Comparison of ENCODE assay signal across 24 mouse cellular contexts in the genomic region with DNA sequence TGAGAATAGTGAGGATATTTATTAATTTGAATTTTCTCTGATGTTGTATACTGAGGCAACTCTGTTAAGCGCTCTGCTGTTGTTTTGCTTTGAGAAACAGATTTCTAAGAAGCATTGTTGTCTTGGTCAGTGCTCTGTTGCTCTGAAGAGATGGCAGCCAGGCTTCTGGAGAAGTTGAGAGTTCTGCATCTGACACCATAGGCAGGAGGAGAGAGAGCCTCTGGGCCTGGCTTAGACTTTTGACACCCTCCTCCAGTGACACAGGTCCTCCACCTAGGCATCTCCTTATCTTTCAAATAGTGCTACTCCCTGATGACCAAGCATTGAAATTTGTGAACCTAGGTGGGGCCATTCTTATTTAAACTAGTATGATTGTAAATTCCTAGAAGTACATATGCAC.
"Had no signal": no experiment of that assay in that cellular context is flagged by ENCODE, and none has a peak within 500 bp of the region (broad histone marks: within the 10 kb centered on the region; RNA-seq: fewer than 3 reads in every experiment).

No protein-coding gene starts in this region.

- H3K9me3 ChIP-seq: hindbrain, embryonic 13.5 days; hindbrain, embryonic 15.5 days; limb, embryonic 13.5 days; liver, embryonic 12.5 days had no signal

- H3K4me2 ChIP-seq: heart, embryonic 11.5 days; heart, embryonic 15.5 days; hindbrain, embryonic 13.5 days; hindbrain, embryonic 15.5 days; kidney, embryonic 15.5 days; limb, embryonic 13.5 days; limb, embryonic 15.5 days; liver, embryonic 12.5 days had no signal

- H3K27me3 ChIP-seq: heart, embryonic 13.5 days; heart, embryonic 15.5 days; hindbrain, embryonic 13.5 days; hindbrain, embryonic 15.5 days; kidney, embryonic 15.5 days; limb, embryonic 13.5 days; limb, embryonic 15.5 days; liver, embryonic 12.5 days had no signal

- DNase-seq: gastrocnemius, postnatal 10 days; gastrocnemius, postnatal 25 days; heart, adult 18-20 months; heart, postnatal 10 days; kidney, adult 11 months; kidney, adult 2 months; kidney, adult 9 months; kidney, postnatal 14 days; kidney, postnatal 36 days; layer of hippocampus, adult 9-11 months; layer of hippocampus, postnatal 36 days; left cerebral cortex, postnatal 4 days had no signal

- H3K4me1 ChIP-seq: kidney, embryonic 15.5 days; limb, embryonic 15.5 days; liver, embryonic 12.5 days had no signal

- H3K4me3 ChIP-seq: heart, embryonic 13.5 days; heart, embryonic 15.5 days; hindbrain, embryonic 13.5 days; hindbrain, embryonic 15.5 days; kidney, embryonic 15.5 days; limb, embryonic 13.5 days; limb, embryonic 15.5 days; liver, embryonic 12.5 days had no signal

- ATAC-seq: hindbrain, postnatal 0 days; liver, embryonic 12.5 days had no signal

- H3K9ac ChIP-seq: heart, embryonic 13.5 days; heart, embryonic 15.5 days; hindbrain, embryonic 13.5 days; hindbrain, embryonic 15.5 days; kidney, embryonic 15.5 days; limb, embryonic 13.5 days; limb, embryonic 15.5 days; liver, embryonic 12.5 days; liver, embryonic 14.5 days had no signal

- H3K27ac ChIP-seq: hindbrain, embryonic 15.5 days; hindbrain, postnatal 0 days; kidney, embryonic 15.5 days; kidney, postnatal 0 days; limb, embryonic 13.5 days; limb, embryonic 15.5 days; liver, embryonic 12.5 days; liver, embryonic 14.5 days had no signal

- H3K36me3 ChIP-seq: heart, embryonic 15.5 days; hindbrain, embryonic 13.5 days; hindbrain, embryonic 15.5 days; limb, embryonic 15.5 days; liver, embryonic 12.5 days had no signal
